Mouse (Mus musculus) 3T3-L1 (cell line): ENCODE measurements around the gene Itgb2.

Source experiments
- DNase-seq: peaks from one replicate; pipeline ENCODE4 v3.0.0-alpha.2; 2015; ENCODE audit warnings: low read depth, low spot score

The Itgb2 gene

DNA sequence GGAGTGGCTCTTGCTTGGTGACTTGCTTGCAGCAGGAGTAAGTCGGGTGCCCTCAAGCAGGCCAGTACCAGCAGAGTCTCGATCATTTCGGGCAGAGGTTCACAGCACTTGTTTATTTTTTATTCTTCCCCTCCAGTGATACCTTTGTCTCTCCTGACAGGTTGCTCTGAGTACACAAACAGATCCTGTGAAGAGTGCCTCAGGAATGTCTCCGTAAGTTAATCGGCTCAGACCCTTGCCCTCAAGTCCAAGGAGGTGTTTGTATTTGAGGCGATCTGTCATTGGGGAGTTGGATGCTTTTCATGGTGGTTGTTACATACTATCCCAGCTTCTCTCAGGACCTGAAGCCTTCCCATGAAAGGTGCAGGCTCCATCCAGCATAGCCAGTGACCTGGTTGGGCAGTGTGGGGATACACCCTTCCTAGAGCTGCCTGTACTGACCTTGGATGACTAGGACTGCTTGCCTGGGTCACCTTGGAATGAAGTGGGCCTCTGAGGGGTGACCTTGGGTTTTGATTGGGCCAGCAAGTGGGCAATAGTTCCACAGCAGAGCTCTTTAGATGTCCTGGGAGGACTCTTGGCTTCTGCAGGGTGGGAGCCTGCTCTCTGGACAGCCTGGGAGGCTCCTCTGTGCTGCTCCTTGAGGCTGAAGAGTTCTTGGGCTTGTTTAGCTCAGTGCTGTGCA is 57.2 kb downstream of the Itgb2 start:
- no peak for DNase-seq

DNA sequence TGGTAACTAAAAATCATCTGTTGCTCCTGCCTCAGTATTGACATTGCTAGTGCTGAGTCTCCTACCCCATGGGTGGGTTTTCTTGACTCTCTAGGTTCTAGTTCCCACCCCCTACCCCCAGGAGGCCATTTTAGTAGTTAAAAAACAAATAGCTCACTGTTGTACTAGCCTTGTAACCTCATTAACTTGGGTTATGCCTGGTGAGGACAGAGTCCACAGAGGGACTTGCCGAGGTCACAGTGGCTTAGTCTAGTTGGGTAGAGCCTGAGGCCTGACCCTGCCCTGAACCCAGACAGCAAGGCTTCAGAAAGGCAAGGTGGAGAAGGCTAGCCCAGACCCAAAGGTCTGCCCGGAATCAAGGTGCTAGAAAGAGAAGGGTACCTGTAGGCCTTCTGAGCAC is 58.0 kb downstream of the Itgb2 start:
- DNase-seq, result no peak

DNA sequence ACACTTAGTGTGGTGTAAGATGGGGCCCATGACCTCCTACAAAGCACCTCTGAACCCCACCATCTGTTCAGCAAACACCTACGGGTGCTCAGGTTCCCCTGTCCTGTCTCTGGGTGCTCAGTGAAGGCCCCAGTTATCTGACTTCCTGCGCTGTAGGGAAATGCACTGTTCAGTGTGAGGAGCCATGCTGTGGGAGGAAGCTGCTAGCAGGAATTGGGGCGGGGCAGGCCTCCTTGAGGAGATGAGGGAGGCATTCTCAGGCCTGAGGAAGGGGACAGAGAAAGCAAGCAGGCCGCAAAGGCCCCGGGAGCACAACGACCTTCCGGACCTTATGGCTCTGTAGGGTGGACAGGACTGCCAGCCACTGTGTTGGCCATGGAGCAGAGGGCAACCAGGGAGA is 59.1 kb downstream of the Itgb2 start:
- no peak for DNase-seq

DNA sequence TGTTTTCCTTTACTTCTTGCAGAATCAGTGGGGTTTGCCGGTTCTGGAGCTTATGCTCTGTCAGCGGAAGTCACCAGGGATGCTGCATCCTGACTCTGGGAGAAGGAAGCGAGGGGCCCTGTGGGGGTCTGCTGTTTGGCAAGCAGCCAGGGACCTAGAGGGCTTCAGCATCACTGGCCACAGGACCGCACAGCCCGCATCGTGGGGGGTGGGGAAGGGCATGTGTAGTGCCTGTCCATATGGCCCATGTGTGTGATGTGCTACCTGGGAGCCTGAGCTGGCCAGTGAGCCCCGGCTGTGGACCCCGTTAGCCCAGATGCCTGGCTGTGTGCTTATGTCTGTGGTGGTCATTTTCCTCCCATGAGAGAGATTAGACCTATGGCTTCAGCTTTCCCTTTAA is 59.7 kb downstream of the Itgb2 start:
- DNase-seq, result no peak

DNA sequence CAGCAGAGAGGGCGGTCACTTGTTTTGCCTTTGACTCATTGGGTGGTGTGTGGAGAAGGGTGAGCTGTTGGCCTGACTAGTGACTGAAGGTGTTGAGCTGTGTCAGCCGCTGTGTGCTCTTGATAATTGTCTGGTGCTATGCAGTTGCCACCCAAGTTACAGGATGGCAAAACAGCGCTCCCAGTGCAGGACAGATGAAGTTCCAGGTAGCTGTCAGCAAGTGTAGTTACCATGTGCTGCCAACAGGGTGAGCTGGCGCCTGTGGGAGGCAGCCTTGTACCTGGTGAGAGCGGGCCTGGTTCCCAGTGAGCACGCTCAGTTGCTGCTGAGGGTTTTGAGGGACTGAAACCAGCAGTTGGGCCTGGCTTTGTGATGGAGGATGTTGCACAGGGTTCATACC is 60.8 kb downstream of the Itgb2 start:
- peak; percentile 54 for DNase-seq

DNA sequence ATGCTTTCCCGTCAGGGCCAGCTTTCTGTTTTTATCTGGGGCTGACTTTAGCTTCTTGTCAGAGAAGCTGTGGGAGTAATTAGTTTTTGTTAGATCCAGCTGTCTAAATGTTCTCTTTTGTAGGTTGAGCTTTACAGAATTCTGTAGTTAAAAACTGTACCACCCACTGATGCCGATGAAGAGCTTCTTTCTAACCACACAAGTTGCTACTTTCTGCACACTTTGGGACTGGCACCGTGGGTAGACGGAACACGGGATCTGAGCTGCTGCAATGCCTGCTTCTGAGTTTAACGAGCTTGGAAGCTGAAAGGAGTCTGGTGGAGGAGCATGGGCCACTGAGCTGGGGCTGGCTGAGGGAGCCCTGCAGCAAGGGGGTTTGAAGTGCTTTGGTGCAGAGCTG is 61.5 kb downstream of the Itgb2 start:
- no peak for DNase-seq

DNA sequence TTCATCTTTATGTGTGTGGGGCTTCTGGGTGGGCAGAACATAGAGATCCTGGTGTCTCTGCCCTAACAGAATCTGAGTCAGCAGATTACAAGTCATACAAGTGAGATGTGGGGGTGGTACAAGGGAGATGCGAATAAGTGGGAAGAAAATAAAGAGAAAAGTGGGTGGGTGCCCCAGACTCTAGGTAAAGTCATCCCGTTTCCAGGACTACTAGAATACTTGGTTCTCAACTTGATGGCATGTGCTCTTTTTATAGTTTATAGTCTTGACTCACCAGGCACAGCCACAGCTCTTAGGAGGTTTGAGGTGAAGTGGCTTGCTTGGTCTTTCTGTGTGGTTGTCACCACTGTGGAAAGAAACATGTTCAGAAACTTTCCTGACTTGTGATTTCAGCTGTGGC is 66.0 kb downstream of the Itgb2 start:
- DNase-seq, result no peak

DNA sequence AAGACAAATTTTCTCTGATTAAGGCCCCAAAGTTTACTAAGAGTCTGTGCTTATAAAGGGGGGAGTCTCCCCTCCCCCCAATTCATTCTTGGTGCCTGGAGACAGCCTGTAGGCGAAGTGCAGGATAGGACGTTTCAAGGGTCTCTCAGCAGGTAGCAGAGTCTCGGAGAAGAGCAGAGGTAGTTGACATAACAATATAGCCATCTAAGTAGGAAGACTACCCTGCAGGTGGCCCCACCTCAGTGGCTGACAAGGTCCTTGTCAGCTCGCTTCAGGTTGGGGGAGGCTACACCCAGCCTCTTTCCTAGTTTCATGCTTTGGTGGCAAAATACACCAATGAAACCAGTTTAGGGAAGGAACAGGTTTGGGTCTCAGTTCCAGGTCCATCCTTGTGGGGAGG is 73.0 kb downstream of the Itgb2 start:
- DNase-seq, result no peak

DNA sequence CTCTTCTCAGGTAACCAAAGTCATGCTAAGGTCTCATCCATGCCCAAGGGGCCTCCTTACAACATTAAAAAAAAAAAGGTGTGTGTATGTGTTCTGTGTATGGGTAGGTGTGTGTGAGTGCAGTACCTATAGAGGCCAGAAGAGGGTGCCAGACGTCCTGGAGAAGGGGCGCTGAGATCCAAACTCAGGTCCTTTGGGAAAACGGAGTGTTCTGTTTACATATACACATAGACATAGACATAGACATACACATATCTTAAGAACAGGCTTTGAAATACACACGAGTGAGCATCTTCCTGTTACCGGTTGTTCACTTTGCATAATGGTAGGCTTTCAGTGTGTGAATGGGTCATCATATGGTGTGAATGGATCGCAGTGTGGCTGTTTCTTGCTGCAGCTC is 74.1 kb downstream of the Itgb2 start:
- no peak for DNase-seq

DNA sequence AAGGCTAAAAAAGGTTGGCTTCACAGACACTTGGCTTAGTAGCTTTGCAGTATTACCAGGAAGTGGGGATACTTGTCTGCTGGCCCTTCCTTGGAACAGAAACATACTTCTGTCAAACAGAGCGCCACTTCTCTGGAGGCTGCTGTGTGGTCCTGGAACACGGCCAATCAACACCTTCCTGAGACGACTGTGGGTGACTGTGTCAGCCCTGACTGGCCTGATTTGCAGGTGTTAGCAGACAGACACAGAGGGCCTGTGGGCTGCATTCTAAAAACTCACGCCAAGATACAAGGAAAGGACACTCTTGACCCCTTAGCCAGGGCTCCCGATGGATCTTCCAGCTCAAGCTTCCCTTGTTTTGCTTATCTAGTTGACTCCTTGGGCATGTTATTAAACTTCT is 74.9 kb downstream of the Itgb2 start:
- DNase-seq, result no peak

DNA sequence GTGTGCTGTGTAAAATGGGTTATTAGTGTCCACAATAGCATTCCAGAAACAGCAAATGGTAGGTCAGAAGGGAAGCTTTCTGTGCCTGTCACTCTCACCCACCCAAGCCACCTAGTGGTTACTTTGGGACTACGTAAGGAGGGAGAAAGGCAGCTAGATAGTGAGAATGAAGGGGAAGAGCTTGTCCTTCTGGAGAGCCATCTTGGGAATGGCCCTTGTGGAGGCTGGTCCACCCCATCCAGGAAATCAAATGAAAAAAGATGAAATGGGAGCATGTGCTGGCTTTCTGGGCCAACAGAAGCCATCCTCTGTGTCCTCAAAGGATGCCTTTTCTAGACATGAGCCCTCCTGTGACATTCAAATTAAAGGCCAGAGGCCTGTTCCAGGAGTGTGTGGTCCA is 75.3 kb downstream of the Itgb2 start:
- DNase-seq, result peak; percentile 85

DNA sequence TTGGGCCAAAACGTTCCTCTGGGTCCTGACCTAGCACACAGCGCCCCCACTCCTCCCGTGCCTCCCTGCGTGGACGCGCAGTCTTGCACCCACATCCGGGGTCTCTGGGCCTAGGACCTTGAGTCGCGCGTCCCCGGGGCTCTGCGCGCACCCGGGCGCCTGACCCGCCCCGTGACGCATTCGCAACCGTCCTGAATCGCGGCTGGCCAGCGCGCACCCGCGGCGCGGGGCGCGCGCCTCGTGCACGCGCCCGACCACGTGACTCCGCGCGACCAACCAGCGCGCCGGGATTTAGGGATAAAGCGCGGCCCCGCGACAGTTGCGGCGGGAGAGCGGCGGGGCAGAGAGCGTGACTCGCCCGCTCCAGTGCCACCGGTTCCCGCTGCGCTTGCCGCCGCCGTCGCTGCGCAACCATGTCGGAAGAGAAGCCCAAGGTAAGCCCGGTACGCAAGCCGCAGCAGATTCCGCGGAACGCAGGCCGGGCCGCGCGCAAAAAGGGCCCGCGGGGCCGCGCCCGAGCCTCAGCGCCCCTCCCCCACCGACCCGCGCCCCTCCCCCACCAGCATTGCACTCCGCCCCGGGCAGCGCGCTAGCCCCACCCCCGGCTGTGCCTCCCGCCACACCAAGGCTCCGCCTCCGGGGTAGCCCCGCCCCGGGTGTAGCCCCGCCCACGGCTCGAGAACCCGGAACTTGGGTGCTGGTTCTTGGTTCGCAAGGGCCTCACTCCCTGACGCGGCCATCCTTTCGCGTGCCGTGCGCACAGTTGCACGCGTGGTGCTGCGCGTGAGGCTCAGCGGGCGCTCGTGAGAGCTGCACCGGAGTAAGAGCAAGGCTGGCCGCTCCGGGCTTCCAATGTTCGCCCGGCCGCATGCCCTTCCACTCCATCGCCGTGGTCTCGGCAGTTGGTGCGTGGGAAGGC is 76.1 kb downstream of the Itgb2 start, which contains the start of the genes Sumo3 and Gm49325:
Gene Sumo3, plus strand, starts transcription at position 190 of the 919 bp plus-strand sequence.
Gene Gm49325, plus strand, starts transcription at position 290 of the 919 bp plus-strand sequence.
- peak; percentile 87 for DNase-seq

DNA sequence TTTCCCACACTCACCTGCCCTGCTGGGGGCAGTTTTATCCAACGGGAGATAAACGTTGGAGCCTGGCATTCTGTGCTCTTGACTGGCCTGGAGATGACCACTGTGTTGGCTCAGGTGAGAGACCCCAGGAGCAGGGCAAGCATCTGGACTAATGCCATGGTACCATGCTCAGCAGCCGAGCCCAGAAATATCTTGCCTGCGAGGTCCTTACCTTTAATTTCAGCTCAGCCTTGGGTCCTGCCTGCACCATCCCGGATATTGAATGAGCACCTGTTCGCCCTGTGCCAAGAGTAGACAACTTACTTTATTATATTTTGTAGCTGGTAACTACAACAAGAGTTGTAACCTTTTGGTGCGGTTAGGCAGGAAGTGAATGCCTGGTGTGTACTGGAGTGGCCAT is 76.8 kb downstream of the Itgb2 start:
- peak; percentile 34 for DNase-seq

DNA sequence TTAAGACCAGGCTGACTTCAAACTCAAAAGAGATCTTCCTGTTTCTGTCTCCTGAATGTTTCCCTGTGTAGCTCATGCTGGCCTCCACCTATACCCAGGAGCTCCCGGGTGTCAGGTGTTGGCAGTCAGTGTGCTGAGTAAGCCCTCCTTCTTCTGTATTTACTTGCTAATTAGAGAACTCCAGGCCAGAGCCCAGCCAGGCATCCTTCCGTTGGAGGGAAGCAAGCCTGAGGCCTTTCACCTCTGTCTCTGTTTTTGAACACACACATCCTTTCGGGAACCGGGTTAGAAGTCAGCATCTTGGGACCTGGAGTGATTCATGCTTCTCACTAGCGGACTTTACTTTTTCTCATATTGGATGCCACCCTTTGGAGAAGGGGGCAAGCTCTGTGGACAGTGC is 77.4 kb downstream of the Itgb2 start:
- no peak for DNase-seq

DNA sequence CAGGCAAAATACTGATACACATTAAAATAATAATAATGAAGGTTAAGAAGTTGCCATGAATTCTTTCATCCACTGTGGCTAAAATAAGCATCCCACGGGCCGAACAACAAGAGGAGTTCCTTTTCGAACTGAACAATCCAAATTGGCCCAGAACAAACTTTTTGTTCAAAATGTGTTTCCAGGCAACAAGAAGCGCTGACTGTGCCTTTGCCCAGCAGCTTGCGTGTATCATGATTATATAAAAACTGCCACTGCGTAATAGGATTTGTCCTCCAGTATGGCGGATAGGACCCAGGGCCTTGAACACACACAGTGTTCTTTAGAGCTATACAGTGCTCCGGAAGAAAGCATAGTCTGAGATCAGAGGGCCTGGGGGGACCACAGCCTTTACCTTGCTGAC is 78.5 kb downstream of the Itgb2 start:
- no peak for DNase-seq

DNA sequence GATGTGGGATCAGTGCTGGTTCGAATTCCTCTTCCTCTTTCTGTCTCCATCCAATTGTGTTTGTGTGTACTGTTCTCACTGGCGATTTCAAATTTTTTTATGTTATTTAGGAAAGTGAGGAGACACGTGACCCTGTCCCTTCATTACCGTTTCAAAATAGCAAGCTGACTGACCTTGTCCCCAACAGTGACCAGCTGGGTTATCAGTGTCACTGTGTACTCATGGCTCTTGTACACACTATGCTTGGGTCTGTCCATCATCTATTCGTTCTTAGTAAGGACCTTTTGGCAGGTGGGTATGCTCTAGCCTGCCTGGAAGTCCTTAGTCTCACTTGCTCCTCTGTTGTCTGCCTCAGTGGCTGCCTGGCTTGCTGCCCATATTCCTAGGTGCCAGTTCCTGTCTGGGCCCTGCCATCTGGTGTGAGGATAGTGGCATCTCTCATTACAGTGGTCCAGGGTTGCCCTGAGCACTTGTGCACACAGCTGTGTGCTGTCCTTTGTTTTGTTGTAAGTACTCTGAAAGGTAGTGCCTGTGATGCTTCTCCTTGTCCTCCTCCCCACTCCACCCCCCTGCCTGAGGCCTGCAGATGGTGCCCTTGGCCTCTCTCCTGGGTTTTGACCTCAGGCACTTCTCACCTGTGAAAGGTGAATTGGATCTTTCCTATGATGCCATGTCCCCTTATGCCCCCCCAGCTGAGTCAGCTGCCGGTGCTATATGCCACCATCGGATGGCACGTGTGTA is 80.3 kb downstream of the Itgb2 start:
- DNase-seq, result no peak

DNA sequence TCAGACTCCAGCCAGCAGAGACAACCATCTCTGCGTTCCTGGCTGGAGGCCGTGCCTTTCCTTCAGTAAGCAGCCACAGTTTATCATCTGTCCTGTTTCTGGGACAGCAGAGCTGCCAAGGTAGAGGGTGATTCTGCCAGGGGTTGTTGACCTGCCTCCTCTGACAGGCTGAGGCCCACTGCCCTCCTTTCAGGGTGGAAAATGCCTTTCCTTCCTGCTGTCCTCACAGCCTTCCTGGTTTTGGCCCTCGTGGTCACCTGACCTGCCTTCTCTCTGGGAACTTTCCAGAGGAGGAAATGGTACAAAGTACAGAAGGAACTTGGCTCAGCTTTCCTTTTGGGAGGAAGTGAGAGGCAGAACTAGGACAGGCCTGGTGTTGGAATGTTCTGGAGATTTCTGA is 83.4 kb downstream of the Itgb2 start:
- DNase-seq, result no peak
